Mouse (Mus musculus) frontal cortex, postnatal 25 days (tissue): ENCODE measurements around the gene Sf1.

Experiments
- DNase-seq, 2 experiments: peaks; one replicate each; pipeline ENCODE4 v3.0.0; 2022; ENCODE audit warnings: low spot score in 2 of 2

The Sf1 gene

GRCm38 (mm10) chr19:6398447-6399284, 35.2 kb downstream of the Sf1 start:
- no peak for DNase-seq

- DNase-seq, result no peak
Measured at GRCm38 (mm10) chr19:6399285-6400095, 36.0 kb downstream of the Sf1 start, which contains the start of gene Rasgrp2. Gene Rasgrp2, plus strand, starts transcription at chr19:6399340.

- no peak for DNase-seq
Measured at GRCm38 (mm10) chr19:6400096-6401086, 36.9 kb downstream of the Sf1 start.

GRCm38 (mm10) chr19:6401131-6401815, 37.8 kb downstream of the Sf1 start:
- DNase-seq, result peak; percentile 57 to 61

- no peak for DNase-seq
Measured at GRCm38 (mm10) chr19:6401951-6402350, 38.5 kb downstream of the Sf1 start.

GRCm38 (mm10) chr19:6403869-6404268, 40.4 kb downstream of the Sf1 start:
- DNase-seq, result no peak

- DNase-seq, result no peak
Measured at GRCm38 (mm10) chr19:6405433-6405832, 41.9 kb downstream of the Sf1 start.

- no peak for DNase-seq
Measured at GRCm38 (mm10) chr19:6407109-6407508, 43.6 kb downstream of the Sf1 start.

GRCm38 (mm10) chr19:6407816-6408510, 44.5 kb downstream of the Sf1 start:
- DNase-seq, result no peak

GRCm38 (mm10) chr19:6408749-6409148, 45.3 kb downstream of the Sf1 start:
- no peak for DNase-seq

GRCm38 (mm10) chr19:6409176-6409575, 45.7 kb downstream of the Sf1 start:
- DNase-seq, result no peak

GRCm38 (mm10) chr19:6409936-6410335, 46.4 kb downstream of the Sf1 start:
- DNase-seq, result no peak

GRCm38 (mm10) chr19:6412798-6413197, 49.3 kb downstream of the Sf1 start:
- DNase-seq, result no peak

- no peak for DNase-seq
Measured at GRCm38 (mm10) chr19:6415454-6415853, 52.0 kb downstream of the Sf1 start.

- no peak for DNase-seq
Measured at GRCm38 (mm10) chr19:6416124-6416770, 52.8 kb downstream of the Sf1 start.

- DNase-seq, result peak in 1 of 2 experiments; percentile 3
Measured at GRCm38 (mm10) chr19:6416894-6417761, 53.6 kb downstream of the Sf1 start.

GRCm38 (mm10) chr19:6418233-6418879, 54.9 kb downstream of the Sf1 start, which contains the start of gene Nrxn2:
Gene Nrxn2, plus strand, starts transcription at chr19:6418731.
- peak; percentile 84 to 88 for DNase-seq
